In genomic region chr10:90811446-90811845, GRCm38 (mm10) we compare ENCODE assay signal across 34 mouse cellular contexts.
"Had no signal": no experiment of that assay in that cellular context is flagged by ENCODE, and none has a peak within 500 bp of the region (broad histone marks: within the 10 kb centered on the region; RNA-seq: fewer than 3 reads in every experiment).

No protein-coding gene starts in this region.

- DNase-seq: heart, postnatal 10 days; heart, postnatal 14 days; heart, postnatal 36 days; heart, postnatal 4 days; kidney, adult 11 months; kidney, adult 18-20 months; kidney, adult 2 months; kidney, adult 8-10 months; kidney, adult 9 months; kidney, postnatal 10 days; kidney, postnatal 14 days; kidney, postnatal 25 days; kidney, postnatal 36 days; kidney, postnatal 4 days; layer of hippocampus, adult 9-11 months; layer of hippocampus, postnatal 36 days had no signal

- H3K4me3 ChIP-seq: heart, embryonic 10.5 days; heart, embryonic 12.5 days; heart, embryonic 13.5 days; heart, embryonic 15.5 days; hindbrain, embryonic 10.5 days; hindbrain, embryonic 12.5 days; hindbrain, embryonic 15.5 days; intestine, embryonic 15.5 days; kidney, embryonic 15.5 days; layer of hippocampus, adult 2 months; left cerebral cortex, adult 2 months had no signal

- H3K27ac ChIP-seq: heart, embryonic 10.5 days; heart, embryonic 13.5 days; heart, embryonic 15.5 days; hindbrain, embryonic 10.5 days; hindbrain, embryonic 12.5 days; hindbrain, embryonic 15.5 days; hindbrain, postnatal 0 days; intestine, embryonic 15.5 days; kidney, embryonic 15.5 days; kidney, postnatal 0 days; layer of hippocampus, adult 2 months; left cerebral cortex, adult 2 months had no signal

- ATAC-seq: hindbrain, embryonic 16.5 days; hindbrain, postnatal 0 days; inflammation-experienced regulatory T-cells, adult 6 months; intestine, embryonic 15.5 days; intestine, embryonic 16.5 days; intestine, postnatal 0 days had no signal

- H3K9me3 ChIP-seq: heart, embryonic 10.5 days; heart, embryonic 12.5 days; heart, embryonic 13.5 days; heart, embryonic 15.5 days; hindbrain, embryonic 10.5 days; hindbrain, embryonic 12.5 days; hindbrain, embryonic 15.5 days; intestine, embryonic 15.5 days; kidney, embryonic 15.5 days had no signal

- H3K4me2 ChIP-seq: heart, embryonic 11.5 days; heart, embryonic 12.5 days; heart, embryonic 13.5 days; heart, embryonic 15.5 days; hindbrain, embryonic 12.5 days; hindbrain, embryonic 15.5 days; intestine, embryonic 15.5 days; kidney, embryonic 15.5 days had no signal

- H3K27me3 ChIP-seq: heart, embryonic 13.5 days; hindbrain, embryonic 12.5 days; hindbrain, embryonic 15.5 days; intestine, embryonic 15.5 days had no signal

- H3K36me3 ChIP-seq: heart, embryonic 10.5 days; heart, embryonic 12.5 days; heart, embryonic 13.5 days; heart, embryonic 15.5 days; hindbrain, embryonic 10.5 days; hindbrain, embryonic 12.5 days; hindbrain, embryonic 15.5 days; intestine, embryonic 15.5 days; kidney, embryonic 15.5 days had no signal

- H3K4me1 ChIP-seq: heart, embryonic 10.5 days; heart, embryonic 12.5 days; heart, embryonic 13.5 days; heart, embryonic 15.5 days; hindbrain, embryonic 10.5 days; intestine, embryonic 15.5 days; kidney, embryonic 15.5 days had no signal

- H3K9ac ChIP-seq: heart, embryonic 12.5 days; heart, embryonic 13.5 days; heart, embryonic 15.5 days; hindbrain, embryonic 12.5 days; hindbrain, embryonic 15.5 days; intestine, embryonic 15.5 days; kidney, embryonic 15.5 days had no signal
